Comparison of ENCODE assay signal across 1 mouse cellular context in the genomic region with DNA sequence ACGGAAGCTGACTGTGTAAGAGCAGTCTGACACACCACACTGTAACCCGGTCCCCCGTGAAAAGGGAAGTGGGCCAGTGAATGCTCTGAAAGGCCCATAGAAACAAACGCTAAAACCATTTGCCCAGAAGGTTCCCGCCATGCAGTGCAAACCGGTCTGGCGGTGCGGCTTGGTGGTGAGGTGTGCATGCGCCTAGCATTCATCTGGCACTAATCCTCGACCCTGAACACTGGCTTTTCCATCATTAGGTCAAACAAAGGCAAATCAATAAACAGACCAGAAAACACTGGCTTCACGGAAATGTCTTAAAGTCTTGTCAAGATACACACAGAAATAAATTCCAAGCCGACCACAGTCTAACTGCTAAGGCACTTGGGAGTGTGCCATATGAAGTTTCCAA.
TF ChIP-seq lines count a peak whose summit lies in the region.

No protein-coding gene starts in this region.

TF ChIP-seq in MEL, 35 proteins besides CTCF, POLR2A, EP300 and RAD21 (continued from another document):
- no peak for TF ChIP-seq TCF12 (IDR thresholded peaks at IDR 0.05; ENCODE audit: low read depth, low read length)
- TF ChIP-seq MXI1 (IDR thresholded peaks at IDR 0.05; ENCODE audit: low read depth, low read length), result no peak
